Mouse (Mus musculus) retina, postnatal 1 day (tissue): Measurements from ENCODE around the gene Vav2.

Experiments used
- DNase-seq: peaks from one replicate; pipeline ENCODE4 v3.0.0-alpha.2; 2012

Gene Vav2

GRCm38 (mm10) chr2:27406928-27407327 lies 19.9 kb downstream of the Vav2 start:
- DNase-seq: no peak

- no peak for DNase-seq
Observed at GRCm38 (mm10) chr2:27405094-27405884, 21.5 kb downstream of the Vav2 start.

GRCm38 (mm10) chr2:27404375-27405093 lies 22.3 kb downstream of the Vav2 start:
- DNase-seq: no peak

GRCm38 (mm10) chr2:27401544-27401943 lies 25.3 kb downstream of the Vav2 start:
- no peak for DNase-seq

- DNase-seq: no peak
Observed at GRCm38 (mm10) chr2:27400083-27400482, 26.8 kb downstream of the Vav2 start.

GRCm38 (mm10) chr2:27396656-27397440 lies 30.0 kb downstream of the Vav2 start:
- DNase-seq: no peak

GRCm38 (mm10) chr2:27394158-27394832 lies 32.5 kb downstream of the Vav2 start:
- peak; percentile 63 for DNase-seq

GRCm38 (mm10) chr2:27392278-27392677 lies 34.6 kb downstream of the Vav2 start:
- DNase-seq: no peak

GRCm38 (mm10) chr2:27390775-27391174 lies 36.1 kb downstream of the Vav2 start:
- DNase-seq: no peak

- DNase-seq: no peak
Observed at GRCm38 (mm10) chr2:27390325-27390724, 36.5 kb downstream of the Vav2 start.

- DNase-seq: no peak
Observed at GRCm38 (mm10) chr2:27389272-27390162, 37.3 kb downstream of the Vav2 start.

GRCm38 (mm10) chr2:27387209-27387608 lies 39.6 kb downstream of the Vav2 start:
- no peak for DNase-seq

- DNase-seq: no peak
Observed at GRCm38 (mm10) chr2:27381698-27382097, 45.1 kb downstream of the Vav2 start.

- DNase-seq: no peak
Observed at GRCm38 (mm10) chr2:27381254-27381653, 45.6 kb downstream of the Vav2 start.

GRCm38 (mm10) chr2:27377876-27378275 lies 49.0 kb downstream of the Vav2 start:
- DNase-seq: no peak

GRCm38 (mm10) chr2:27377164-27377563 lies 49.7 kb downstream of the Vav2 start:
- DNase-seq: no peak

- DNase-seq: peak; percentile 91
Observed at GRCm38 (mm10) chr2:27375141-27375540, 51.7 kb downstream of the Vav2 start.

GRCm38 (mm10) chr2:27373349-27373748 lies 53.5 kb downstream of the Vav2 start:
- no peak for DNase-seq

- DNase-seq: no peak
Observed at GRCm38 (mm10) chr2:27371450-27371849, 55.4 kb downstream of the Vav2 start.

GRCm38 (mm10) chr2:27368980-27369379 lies 57.9 kb downstream of the Vav2 start:
- DNase-seq: no peak

GRCm38 (mm10) chr2:27365296-27365695 lies 61.5 kb downstream of the Vav2 start:
- no peak for DNase-seq

GRCm38 (mm10) chr2:27361786-27362185 lies 65.0 kb downstream of the Vav2 start:
- no peak for DNase-seq
